ENCODE assay signal across 30 mouse cellular contexts in genomic region chr2:165301409-165301808, GRCm38 (mm10). TPM values are rescaled to one million over a fixed set of nuclear protein-coding genes. Genes with fewer than 3 reads are reported as not detected.
A peak's percentile ranks its signal among the peaks of the same experiment; 100 is the strongest.
DNase-seq lines count a peak whose midpoint lies in the region; ATAC-seq and TF ChIP-seq lines count a peak whose summit lies in the region.
"Had no signal": no experiment of that assay in that cellular context is flagged by ENCODE, and none has a peak within 500 bp of the region (broad histone marks: within the 10 kb centered on the region; RNA-seq: fewer than 3 reads in every experiment).

No protein-coding gene starts in this region.

- H3K4me2 ChIP-seq in forebrain, embryonic 11.5 days (ENCODE audit: low read depth, low read length, severe bottlenecking): no peak overlapping the region
- no peak overlapping the region for H3K4me2 ChIP-seq in forebrain, embryonic 16.5 days (ENCODE audit: low read length)
- H3K4me2 ChIP-seq: heart, embryonic 11.5 days; limb, embryonic 15.5 days; liver, embryonic 13.5 days; midbrain, embryonic 12.5 days had no signal

- H3K4me3 ChIP-seq in forebrain, embryonic 11.5 days (ENCODE audit: low read depth, low read length): no peak overlapping the region
- no peak overlapping the region for H3K4me3 ChIP-seq in forebrain, embryonic 16.5 days (replicated peaks; ENCODE audit: low read length)
- H3K4me3 ChIP-seq in layer of hippocampus, adult 2 months: no peak overlapping the region
- H3K4me3 ChIP-seq: gastrocnemius, adult 2 months; limb, embryonic 10.5 days; limb, embryonic 15.5 days; liver, embryonic 13.5 days; midbrain, embryonic 12.5 days had no signal

- peaks cover 3% of the 10 kb centered on the region for H3K36me3 ChIP-seq in forebrain, embryonic 11.5 days (ENCODE audit: control insufficient read depth, insufficient read depth, low read length)
- H3K36me3 ChIP-seq in forebrain, embryonic 16.5 days (ENCODE audit: control insufficient read depth, insufficient read depth): peaks cover 25% of the 10 kb centered on the region

- H3K4me1 ChIP-seq in forebrain, embryonic 11.5 days (replicated peaks; ENCODE audit: control insufficient read depth, insufficient read depth, low read length): no peaks in the 10 kb centered on the region
- H3K4me1 ChIP-seq in forebrain, embryonic 16.5 days (replicated peaks; ENCODE audit: control insufficient read depth, insufficient read depth, low read length): peaks cover 11% of the 10 kb centered on the region
- H3K4me1 ChIP-seq: limb, embryonic 10.5 days; limb, embryonic 15.5 days; midbrain, embryonic 12.5 days had no signal

- H3K27ac ChIP-seq in forebrain, embryonic 11.5 days (ENCODE audit: low read depth, low read length): no peak overlapping the region
- no peak overlapping the region for H3K27ac ChIP-seq in forebrain, embryonic 16.5 days (ENCODE audit: low read length)
- peak overlapping the region; percentile 87 for H3K27ac ChIP-seq in layer of hippocampus, adult 2 months
- H3K27ac ChIP-seq: gastrocnemius, adult 2 months; kidney, postnatal 0 days; limb, embryonic 10.5 days; limb, embryonic 15.5 days; liver, embryonic 13.5 days; midbrain, embryonic 12.5 days; stomach, postnatal 0 days had no signal

- no peak for ATAC-seq in forebrain, embryonic 11.5 days (replicated peaks; ENCODE audit: low FRiP score)
- no peak for ATAC-seq in forebrain, embryonic 16.5 days

- 0 out of 2 replicates have a peak overlapping the region, but pooled peaks have one; percentile 5 for H3K9ac ChIP-seq in forebrain, embryonic 11.5 days (ENCODE audit: low read length)
- no peak overlapping the region for H3K9ac ChIP-seq in forebrain, embryonic 16.5 days (replicated peaks; ENCODE audit: low read depth, low read length)
- H3K9ac ChIP-seq: limb, embryonic 15.5 days; liver, embryonic 13.5 days; midbrain, embryonic 12.5 days had no signal

- no peak for DNase-seq in forebrain, embryonic 11.5 days (ENCODE audit: low spot score)
- no peak for DNase-seq in layer of hippocampus, adult 2 months (ENCODE audit: low spot score in 2 of 2)
- DNase-seq in layer of hippocampus, adult 8-10 months (ENCODE audit: low spot score in 2 of 2): no peak
- peak; percentile 17 for DNase-seq in retina, postnatal 1 day
- no peak for DNase-seq in retina, embryonic 14.5 days (ENCODE audit: low spot score)
- no peak for DNase-seq in embryo, embryonic 9.5 days (ENCODE audit: extremely low spot score)
- DNase-seq: adrenal gland, adult 8-10 months; cerebellum, adult 2 months; cerebellum, postnatal 25 days; gastrocnemius, adult 2 months; gastrocnemius, postnatal 36 days; heart, adult 18-20 months; heart, postnatal 4 days; kidney, adult 18-20 months; kidney, postnatal 4 days; layer of hippocampus, adult 9-11 months; liver, embryonic 13.5 days; lung, adult 18-20 months; lung, postnatal 10 days; right cerebral cortex, postnatal 4 days; thymus, adult 2 months; thymus, postnatal 36 days had no signal

- H3K27me3 ChIP-seq in forebrain, embryonic 11.5 days (ENCODE audit: control insufficient read depth, insufficient read depth, low read length): no peaks in the 10 kb centered on the region
- no peaks in the 10 kb centered on the region for H3K27me3 ChIP-seq in forebrain, embryonic 16.5 days (replicated peaks; ENCODE audit: control insufficient read depth, insufficient read depth, low read length)
- H3K27me3 ChIP-seq: limb, embryonic 15.5 days; liver, embryonic 13.5 days; midbrain, embryonic 12.5 days had no signal

- TF ChIP-seq CTCF in layer of hippocampus, adult 2 months (conservative IDR thresholded peaks at IDR 0.05): no peak

- no peaks in the 10 kb centered on the region for H3K9me3 ChIP-seq in forebrain, embryonic 11.5 days (ENCODE audit: control insufficient read depth, low read length)
- H3K9me3 ChIP-seq in forebrain, embryonic 16.5 days (ENCODE audit: control insufficient read depth, low read length): 0 out of 2 replicates have a peak, but pooled peaks cover 2% of the 10 kb centered on the region
- H3K9me3 ChIP-seq: G1E; limb, embryonic 10.5 days; limb, embryonic 15.5 days; liver, embryonic 13.5 days; midbrain, embryonic 12.5 days had no signal

- WGBS in forebrain, embryonic 11.5 days: 53% methylated on average over 3 of the region's 3 CpGs
- 56% methylated on average over 3 of the region's 3 CpGs for WGBS in forebrain, embryonic 16.5 days

RNA-seq across cellular contexts. Expression of gene Slc35c2, which starts 13.7 kb away (rescaled TPM):
- 54.3 and 62.7 TPM in 2 replicates for polyA plus RNA-seq in forebrain, embryonic 11.5 days (2014; fragmentation: Nextera tagmentation; extraction: Ambion mirVana)
- 60.3 and 62.4 TPM in 2 replicates for polyA plus RNA-seq in forebrain, embryonic 16.5 days (2015; fragmentation: Nextera tagmentation; extraction: Ambion mirVana)
- total RNA-seq in layer of hippocampus, adult 2 months (2021): 10 to 100 TPM; 94.6 to 98.4 TPM
- 10 to 100 TPM; 79.3 to 98.3 (median 92.3) TPM for total RNA-seq in layer of hippocampus, adult 8-10 months (2022)

RNA-seq across cellular contexts. Expression of gene Elmo2, which starts 24.9 kb away (rescaled TPM):
- 95.4 and 108 TPM in 2 replicates for polyA plus RNA-seq in forebrain, embryonic 11.5 days (2014; fragmentation: Nextera tagmentation; extraction: Ambion mirVana)
- polyA plus RNA-seq in forebrain, embryonic 16.5 days (2015; fragmentation: Nextera tagmentation; extraction: Ambion mirVana): 107 and 115 TPM in 2 replicates
- 100 to 1,000 TPM; 200 to 202 TPM for total RNA-seq in layer of hippocampus, adult 2 months (2021)
- 100 to 1,000 TPM; 154 to 173 (median 161) TPM for total RNA-seq in layer of hippocampus, adult 8-10 months (2022)
